Mouse (Mus musculus) cerebellum, adult 9-11 months (tissue): ENCODE measurements at regions not wholly inside any gene's neighbourhood (a gene's known extent, or its start where the extent isn't known, plus 50 kb on each side); places are given as distances from the start of the nearest gene placed in this dataset.

Source experiments
- DNase-seq: peaks from one replicate; pipeline ENCODE4 v3.0.0; 2022

DNA sequence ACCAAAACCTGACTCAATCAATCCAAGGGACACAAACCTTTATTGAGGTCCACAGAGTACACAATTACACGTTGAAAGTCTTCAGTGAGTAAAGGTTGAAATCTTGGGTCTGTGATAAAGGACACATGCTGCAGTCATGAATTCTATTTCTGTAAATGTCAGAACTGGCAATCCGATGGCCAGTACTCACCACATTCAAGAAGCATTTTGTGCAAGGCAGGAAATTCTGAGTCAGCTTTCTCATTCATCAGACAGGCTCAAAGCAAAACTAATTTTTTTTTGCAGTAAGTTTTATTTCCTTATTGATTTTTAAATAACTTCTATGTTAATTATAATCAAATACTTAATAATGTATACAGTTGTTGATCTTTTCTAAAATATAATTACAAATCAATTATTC is 616.7 kb downstream of the Efnb2 start:
- no peak for DNase-seq

DNA sequence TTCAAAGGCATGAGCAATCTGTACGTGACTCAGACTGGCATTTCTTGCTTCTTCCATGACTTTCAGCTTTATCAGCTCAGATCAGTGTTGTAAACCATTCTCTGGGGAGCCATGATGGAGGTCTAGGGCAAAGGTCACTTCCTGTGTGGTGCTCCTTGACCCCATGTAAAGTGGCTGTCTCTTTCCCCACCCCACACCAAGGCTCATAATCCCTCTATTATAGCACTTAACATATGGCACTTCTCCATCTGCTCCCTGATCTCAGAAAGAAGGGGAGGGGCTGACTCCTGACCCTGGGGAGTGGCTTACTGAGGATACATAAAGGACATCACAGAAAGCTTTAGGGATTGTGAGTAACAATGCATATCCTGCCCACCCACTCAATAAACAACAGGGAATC is 623.1 kb downstream of the Efnb2 start:
- no peak for DNase-seq

DNA sequence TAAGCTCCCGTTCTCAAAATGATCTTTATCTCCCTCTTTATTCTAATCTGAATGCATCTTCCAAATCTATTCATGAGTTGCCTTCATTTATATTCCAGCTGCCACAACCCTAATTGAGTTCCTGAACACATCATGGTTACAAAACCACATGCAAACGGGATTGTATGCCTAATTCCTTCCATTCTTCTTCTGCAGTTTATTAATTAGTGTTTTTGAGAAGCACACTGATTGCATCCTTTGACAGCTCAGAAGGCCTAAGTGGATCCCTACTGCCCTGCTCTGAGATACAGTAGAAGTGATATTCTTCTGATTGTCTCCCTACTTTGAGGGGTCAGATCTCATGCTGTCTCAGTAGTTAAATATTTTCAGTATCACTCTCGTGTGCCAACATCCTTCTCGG is 649.9 kb downstream of the Efnb2 start:
- no peak for DNase-seq

DNA sequence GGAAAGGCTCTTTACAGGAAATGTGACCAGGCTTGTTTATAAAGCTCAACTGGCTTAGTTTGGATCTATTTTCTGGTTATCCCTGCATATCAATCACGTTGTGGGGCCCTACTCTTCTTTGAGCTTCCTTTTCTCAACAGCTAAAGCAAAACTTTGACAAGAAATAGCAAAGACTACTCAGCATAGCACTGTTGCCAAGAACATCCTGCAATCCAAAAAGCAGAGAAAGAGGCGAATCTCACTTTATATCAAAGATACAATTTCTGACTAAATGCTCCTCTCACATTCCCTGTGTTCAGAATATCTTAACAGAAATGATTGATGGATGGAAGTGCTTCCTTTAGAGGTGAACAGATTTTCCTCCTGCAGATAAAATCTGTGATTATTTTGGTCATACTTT is 666.1 kb downstream of the Efnb2 start:
- DNase-seq = no peak

DNA sequence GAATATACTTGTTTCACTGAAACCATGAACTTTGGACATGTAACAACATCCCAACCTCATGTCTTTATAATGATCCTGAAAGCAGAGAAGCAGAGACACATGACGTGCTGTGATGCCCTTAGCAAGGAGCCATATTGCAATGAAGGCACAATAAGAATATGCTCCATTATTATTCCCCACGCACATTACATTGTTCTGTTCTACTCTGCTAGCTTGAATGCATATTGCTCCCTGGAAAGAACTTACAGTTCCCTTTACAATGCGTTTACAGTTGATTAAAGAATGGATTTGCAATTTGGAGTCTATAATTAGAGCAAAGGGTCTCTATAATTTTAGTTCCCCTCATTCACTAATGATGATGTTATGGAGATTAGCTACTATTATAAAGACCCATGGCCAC is 672.2 kb downstream of the Efnb2 start:
- DNase-seq = no peak

DNA sequence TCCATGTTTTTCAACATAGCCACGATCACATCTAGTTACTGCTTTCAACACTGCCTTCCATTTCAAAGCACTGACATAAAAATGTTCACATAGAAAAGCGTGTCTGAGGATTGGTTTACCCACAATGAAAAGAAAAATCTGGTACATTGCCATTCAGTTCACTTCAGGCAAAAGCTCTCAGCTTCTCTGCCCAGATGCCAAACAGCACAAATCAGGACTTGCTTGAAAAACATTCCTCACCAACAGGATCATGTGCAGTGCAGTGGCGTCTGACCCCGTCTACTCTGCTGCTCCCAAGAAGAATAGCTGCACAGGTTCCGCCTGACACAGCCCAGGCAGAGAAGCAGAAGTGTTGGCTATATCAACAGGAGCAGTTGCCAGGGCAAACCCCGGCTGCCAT is 684.0 kb downstream of the Efnb2 start:
- no peak for DNase-seq

DNA sequence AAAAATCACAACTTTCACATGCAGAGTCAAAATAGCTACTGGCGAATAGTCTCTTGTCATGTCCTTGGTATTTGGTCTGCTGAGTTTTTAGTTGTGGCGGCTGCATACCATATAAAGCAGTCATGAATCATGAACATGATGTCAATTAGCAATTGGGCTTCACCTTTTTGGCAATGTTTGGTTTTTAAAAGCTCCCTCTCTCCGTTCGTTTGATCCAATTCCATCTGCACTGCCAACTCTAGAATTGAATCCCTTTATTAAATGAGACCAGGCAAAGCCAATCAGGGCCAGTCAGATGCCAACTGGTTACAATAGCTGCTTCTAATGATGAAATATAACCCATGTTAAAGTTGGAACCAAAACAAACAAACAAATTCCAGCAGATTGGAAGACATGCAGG is 687.3 kb downstream of the Efnb2 start:
- DNase-seq = no peak

DNA sequence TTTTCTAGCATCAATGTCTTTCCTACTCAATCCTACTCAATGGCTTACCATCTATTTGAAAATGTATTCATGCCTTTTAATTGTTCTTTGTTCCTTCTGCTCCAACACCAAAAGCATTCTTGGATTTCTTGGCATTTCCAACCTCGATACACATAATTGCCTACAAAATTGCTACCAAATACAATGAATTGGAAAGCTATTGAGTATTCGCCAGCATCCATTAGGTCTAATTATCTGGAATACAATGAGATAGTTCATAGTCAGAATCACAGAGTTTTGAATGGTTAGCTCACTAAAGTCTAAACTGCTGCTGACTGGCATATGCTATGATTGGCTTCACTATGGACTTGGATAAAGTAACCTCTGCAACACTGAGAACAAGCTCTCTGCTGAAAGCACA is 696.8 kb downstream of the Efnb2 start:
- DNase-seq = no peak

DNA sequence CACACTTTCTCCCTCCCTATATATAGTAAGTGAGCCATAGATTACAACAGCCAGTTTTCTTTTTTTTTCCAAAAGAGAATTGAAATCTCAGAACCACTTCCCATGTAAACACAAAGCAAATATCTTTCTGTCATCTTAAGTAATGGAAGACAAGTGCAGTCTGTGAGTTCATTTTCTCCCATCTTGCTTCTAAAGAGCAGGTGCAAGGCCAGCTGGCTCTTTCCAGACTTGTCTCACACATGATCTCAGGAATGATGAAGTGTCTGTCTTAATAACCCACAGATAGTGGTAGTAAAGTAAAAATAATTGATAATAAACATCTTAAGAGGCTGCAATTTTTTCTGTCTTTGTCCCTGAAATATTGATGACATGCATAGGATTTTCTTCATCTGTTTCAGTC is 704.3 kb downstream of the Efnb2 start:
- DNase-seq = no peak

DNA sequence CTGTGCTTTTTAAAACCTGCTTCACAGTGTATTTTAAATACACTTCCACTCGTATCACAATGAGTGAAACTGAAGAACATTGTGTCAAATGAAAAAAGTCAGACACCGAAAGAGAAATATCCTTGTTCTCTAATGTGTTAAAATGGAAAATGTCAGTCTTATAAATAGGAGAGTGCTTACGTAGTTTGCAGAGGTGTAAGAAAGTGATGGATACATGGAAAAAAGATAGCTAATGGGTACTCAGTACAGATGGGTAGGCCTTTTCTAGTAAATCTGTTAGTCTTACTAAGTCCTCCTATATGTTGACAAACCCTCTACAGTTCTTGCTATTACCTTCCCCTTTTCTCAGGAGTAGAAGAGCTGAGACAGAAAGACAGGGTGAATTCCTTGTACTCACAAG is 706.2 kb downstream of the Efnb2 start:
- no peak for DNase-seq

DNA sequence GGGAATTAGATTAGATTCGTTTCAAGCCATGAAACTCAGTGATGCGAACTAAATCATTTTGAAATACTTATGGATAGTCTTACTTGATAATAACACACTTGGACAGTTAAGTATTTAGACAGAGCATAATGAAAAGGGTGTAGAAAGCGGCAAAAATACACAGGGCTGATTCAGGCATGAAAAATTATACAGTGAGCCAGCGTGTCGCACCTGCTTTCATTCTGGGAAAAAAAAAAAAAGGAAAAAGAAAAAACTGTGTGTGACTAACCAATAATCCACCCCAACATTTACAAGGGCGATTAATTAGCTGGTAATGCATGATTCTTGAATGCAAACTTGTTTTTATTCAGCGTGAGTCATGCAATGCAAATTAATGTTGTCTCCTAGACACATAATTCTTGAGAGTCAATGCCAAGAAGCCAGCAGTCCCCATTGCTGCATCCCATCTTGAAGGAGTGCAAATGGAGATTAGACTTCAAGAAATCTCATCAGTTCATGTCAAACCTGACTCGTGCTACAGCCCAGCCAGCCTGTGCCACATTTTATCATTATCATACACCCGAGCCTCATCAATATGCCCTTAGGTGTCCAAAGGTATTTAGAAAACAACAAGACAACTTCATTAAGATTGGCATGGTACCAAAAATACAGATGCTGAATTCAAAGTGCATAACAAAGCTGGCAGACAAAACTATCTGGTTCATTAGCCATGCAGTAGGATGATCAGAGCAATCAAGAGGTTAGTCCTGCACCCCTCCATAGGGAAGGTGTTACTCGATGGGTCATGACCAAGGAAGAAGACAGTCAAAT is 714.9 kb downstream of the Efnb2 start:
- no peak for DNase-seq

DNA sequence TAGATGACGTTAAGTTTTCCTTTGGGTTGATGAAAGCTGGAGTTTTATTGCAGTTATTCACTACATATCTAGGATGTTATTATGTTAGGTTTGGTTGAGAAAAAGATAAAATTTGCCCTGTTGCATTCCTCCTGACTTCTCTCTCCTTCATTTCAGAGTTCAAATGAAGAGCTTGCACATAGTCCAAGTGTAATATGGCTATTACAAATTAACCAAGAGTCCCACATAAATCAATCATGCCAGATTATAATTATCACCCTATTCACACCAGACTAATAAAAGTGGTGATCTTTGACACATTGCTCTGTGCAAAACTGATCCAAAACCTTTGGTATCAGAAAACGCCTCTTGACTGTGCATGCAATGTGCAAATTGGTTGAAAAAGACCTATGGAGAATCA is 724.4 kb downstream of the Efnb2 start:
- DNase-seq = no peak

DNA sequence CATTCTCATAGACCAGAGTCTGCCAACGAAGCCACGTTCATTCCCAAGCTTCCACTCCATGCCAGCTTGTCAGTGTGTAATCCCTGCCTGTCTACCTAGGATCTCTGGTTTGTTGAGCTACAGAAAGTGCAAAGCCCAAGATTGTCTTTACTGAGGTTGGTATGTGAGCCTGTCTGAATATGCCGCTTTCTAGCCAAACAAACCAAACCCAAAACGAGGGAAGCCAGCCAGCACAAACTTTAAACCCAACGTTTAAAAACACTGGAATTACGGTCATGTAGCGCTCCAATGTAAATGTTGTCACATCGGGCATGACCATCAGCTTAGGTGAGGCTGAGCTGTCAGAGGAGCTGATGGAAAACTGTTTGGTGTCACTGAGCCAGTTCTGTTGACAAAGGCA is 741.6 kb downstream of the Efnb2 start:
- DNase-seq = no peak

DNA sequence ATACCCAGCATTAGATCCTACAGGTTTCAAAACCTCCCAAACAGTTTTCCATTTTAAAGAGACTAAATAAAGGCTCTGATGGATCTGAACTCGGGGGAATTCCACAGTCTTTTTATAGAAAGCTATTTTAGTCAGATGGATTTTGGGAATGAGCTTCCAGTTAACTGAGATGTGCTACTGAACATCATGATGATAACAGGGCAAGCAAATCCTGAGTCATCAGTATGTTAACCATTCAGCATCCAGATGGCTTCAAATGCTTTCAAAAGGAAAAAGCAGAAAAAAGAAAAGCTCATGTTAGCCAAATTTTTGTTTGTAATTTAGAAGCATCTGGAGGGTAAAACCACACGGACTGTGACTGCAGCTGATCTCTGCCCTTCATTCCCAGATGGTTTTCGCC is 766.7 kb downstream of the Efnb2 start:
- no peak for DNase-seq

DNA sequence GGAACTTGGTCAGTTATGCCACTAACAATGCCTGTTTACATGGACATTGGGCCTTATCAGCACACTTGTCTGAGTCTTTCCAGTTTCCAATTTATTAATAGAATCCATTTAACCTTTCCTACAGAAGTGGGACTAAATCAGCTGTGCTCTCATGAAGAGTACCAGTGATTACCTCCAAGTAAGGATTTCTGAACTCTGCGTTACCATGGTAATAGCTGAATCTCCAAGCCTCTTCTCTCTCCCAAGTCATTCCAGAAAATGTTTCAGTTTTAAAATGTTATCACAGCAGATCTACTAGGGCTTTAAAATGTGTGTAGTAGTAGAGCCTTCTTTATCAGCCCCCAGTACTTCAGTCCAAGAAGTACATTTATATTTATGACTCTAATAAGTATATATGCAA is 807.9 kb downstream of the Efnb2 start:
- DNase-seq = no peak

DNA sequence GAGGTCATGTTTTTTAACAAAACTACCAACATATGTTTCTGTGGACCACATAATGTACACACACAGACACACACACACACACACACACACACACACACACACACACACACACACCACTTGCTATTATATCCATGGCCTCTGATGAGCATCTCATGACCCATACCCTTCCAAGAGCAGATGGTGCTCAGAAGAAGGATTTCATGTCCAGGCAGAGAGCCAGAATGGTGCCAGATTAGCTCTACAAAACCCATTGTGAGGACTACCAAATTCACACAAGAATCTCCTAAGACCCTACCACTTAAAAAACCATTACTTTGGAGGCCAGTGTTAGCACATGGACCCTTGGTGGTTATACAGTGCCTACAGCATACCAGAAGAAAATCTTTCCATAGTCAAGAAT is 810.5 kb downstream of the Efnb2 start:
- DNase-seq = no peak

DNA sequence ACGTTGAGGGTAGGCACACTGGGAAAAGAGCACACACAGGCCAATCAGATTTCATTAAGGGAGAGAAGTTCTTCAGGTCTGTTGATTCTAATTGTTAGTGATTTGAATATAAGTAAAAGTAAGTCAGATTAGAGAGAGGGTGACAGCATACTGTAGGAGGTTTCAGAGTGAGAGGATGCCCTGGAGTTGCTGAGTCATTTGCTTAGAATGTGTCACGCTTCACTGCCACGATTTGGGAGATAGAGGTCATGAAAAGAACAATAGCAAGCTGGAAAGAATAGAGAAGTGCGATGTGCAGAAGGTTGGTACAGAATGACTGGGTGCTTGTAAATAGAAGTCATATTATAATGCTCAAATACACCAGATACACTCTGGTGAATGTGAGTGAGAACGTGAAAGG is 829.1 kb downstream of the Efnb2 start:
- no peak for DNase-seq

DNA sequence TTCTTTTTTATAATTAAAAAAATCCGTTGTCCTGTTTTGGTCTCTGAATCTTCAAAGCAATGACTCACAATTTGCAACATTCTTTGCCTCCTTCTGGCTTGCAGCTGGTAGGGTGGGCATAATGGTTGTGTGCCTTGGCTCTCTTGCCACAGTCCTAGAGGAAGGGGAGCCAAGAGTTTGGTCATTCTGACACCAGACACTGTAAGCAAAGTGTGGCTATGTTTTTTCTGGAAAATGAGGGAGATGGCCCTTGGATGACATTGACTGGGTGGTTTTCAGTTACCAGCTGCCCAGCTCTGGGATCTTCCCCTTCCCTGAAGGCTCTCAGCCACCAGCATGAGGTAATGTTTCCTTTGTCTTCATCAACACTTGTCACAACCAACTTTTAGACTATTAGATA is 833.2 kb downstream of the Efnb2 start:
- DNase-seq = no peak

DNA sequence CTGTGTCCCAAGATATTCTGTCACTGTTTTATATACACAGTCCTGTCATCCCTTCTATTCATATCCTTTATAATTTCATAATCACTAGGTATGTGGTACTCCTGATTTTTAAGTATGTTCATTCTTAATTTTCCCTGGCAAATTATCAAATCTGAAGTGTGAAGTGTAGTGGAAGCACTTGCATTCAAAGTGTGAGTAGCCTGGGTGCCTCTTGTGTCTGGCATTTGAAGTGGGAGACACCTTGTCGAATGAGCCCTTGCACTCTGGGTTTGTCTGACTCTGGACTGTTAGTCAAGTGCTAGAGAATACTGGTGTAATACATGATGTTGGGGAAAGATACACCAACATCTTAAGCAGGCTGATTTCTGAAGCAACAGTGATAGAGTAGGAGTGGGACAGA is 852.6 kb downstream of the Efnb2 start:
- DNase-seq = no peak

DNA sequence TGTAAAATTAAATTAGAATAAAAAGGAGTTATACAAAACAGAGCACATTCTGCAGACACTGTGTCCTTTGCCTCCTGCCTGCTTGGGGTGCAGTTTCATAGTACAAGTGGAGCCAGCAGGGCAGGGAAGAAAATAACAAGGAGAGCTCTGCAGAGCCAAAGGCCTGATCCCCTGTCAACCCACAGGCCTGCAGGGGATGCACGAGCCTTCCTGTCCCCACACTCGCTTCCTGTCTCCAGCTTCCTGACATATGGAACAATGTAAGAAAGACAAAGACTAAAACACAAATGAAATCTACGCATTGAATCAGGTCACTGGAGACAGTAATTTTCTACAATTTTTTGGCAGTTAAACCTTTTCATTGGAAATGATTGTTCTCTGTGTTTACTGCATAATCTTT is 861.8 kb downstream of the Efnb2 start:
- no peak for DNase-seq

DNA sequence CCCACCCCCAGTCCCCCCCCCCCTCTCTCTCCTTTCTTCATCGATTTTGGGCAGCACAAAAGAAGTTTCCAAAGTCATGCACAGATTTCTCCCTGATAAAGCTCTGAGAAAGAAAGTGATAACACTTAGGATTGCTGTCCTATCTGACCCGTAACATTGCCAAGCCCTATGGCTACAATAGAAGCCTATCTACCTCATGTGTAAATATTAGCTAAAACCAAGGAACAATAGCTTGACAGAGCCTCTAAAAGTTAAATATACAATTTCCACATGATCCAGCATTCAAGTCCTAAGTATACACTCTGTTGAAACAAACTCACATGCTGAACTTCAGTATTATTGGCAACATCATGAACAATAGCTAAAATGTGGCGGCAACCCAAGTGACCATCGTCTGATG is 864.9 kb downstream of the Efnb2 start:
- no peak for DNase-seq

DNA sequence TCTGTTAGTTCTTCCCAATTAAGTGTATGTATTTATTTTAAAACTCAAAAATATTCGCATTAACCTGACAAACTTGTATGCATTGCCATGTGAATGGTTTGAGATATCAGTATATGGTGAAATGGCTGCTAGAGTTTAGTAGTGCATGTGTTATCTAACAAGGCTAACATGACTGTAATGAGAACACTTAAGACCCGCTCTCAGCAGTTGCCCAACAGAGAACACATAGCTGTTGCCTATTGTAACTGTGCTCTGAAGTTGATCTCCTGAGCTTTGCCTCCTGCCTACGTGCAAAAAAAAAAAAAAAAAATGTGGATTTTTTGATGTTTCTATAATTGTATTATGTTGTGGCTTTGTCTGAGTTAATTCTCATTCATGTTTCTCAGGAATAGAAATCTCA is 897.2 kb downstream of the Efnb2 start:
- DNase-seq = no peak

DNA sequence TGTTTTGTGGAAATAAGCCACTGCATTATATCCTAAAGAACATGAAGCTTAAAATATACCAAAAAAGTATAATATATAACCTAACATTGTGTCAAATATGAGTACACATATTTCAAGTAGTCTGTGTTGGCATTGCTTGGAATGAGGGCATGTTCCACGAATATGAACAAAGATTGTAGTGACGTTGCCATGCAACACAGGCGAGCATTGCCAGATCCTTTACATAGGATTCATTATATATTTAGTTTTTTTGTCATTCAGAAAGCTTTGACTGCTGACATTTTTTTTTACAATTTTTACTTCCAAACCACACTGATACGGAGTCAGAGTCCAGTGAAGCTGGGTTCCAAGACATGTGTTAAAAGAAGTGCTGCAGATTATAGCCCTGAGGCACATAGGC is 900.1 kb downstream of the Efnb2 start:
- no peak for DNase-seq

DNA sequence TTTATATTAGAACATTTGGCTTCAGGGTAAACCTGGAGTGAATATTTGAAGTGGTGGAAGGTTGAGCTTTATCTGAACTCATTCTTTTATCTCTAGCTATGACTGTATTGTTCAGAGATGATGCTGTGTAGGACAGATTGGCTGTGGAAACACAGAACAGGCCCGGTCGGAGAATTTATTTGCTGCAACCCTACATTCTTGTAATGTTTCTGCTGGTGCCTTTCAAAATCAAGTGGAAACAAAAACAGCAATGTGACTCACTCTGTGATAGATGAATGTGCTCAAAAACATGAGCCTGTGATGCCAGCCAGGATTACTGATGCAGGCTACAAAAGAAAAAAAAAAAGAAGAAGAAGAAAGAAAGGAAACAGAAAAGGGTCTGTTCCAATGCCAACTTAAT is 928.3 kb downstream of the Efnb2 start:
- no peak for DNase-seq

DNA sequence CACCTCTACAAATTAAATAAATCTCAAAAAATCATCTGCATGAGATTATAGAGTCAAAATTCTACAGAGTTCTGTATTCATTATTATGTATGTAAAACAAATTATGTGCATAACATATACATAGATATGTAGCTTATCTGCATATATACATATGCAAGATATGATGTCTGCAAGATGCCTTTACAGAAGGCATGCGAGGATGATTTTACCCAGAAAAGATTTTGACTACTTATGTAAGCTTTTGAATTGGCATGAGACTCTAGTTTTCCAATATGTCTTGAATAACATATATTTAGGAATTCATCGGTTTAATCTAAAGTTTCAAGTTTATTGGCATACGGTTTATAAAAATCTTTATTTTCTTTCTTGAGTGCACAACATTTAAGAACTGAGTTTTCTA is 939.2 kb downstream of the Efnb2 start:
- DNase-seq = no peak
